Mouse (Mus musculus): ENCODE measurements at regions not wholly inside any gene's neighbourhood (a gene's known extent, or its start where the extent isn't known, plus 50 kb on each side); places are given as distances from the start of the nearest gene placed in this dataset.

GRCm38 (mm10) chr14:64546787-64547186, 442.7 kb downstream of the Prss52 start:
- no peak for TF ChIP-seq CTCF (IDR thresholded peaks at IDR 0.05; ENCODE audit: low read depth, low read length)
- TF ChIP-seq GATA1 (IDR thresholded peaks at IDR 0.05; ENCODE audit: borderline replicate concordance, low read length), result no peak
- no peak for TF ChIP-seq TAL1 (conservative IDR thresholded peaks at IDR 0.05; ENCODE audit: low read depth, low read length)
- TF ChIP-seq GATA2 (IDR thresholded peaks at IDR 0.05; ENCODE audit: borderline replicate concordance, low read depth, low read length), result no peak
